Mouse (Mus musculus) erythroblast, embryonic 14.5 days (primary cell): Measurements from ENCODE around the gene Gm8332.
"Not testable (repeated sequence)": the region's sequence is repeated elsewhere in the genome, so short reads cannot be mapped to it uniquely, and the experiment has no call there.

ENCODE experiments used
- GATA1 ChIP-seq: IDR thresholded peaks from 2 replicates; pipeline ENCODE4 v1.6.1; 2012; ENCODE audit warnings: low read length, inconsistent platforms, mixed read lengths
- TAL1 ChIP-seq: IDR thresholded peaks from 3 replicates; pipeline ENCODE4 v1.6.1; 2012; ENCODE audit warnings: low read length, inconsistent platforms, mixed read lengths

- not testable (repeated sequence) for TF ChIP-seq TAL1, GATA1
These were observed 4.1 kb downstream of the Gm8332 start for GRCm38 (mm10) chr12:88245786-88246185.
